Mouse (Mus musculus) left cerebral cortex, adult 9 months (tissue): ENCODE measurements around the gene Cdc6.
"Not testable (repeated sequence)": the region's sequence is repeated elsewhere in the genome, so short reads cannot be mapped to it uniquely, and the experiment has no call there.

Experiments used
- DNase-seq, 2 experiments: peaks; one replicate each; pipeline ENCODE4 v3.0.0; 2022; ENCODE audit warnings: low spot score in 2 of 2

Gene Cdc6

DNA sequence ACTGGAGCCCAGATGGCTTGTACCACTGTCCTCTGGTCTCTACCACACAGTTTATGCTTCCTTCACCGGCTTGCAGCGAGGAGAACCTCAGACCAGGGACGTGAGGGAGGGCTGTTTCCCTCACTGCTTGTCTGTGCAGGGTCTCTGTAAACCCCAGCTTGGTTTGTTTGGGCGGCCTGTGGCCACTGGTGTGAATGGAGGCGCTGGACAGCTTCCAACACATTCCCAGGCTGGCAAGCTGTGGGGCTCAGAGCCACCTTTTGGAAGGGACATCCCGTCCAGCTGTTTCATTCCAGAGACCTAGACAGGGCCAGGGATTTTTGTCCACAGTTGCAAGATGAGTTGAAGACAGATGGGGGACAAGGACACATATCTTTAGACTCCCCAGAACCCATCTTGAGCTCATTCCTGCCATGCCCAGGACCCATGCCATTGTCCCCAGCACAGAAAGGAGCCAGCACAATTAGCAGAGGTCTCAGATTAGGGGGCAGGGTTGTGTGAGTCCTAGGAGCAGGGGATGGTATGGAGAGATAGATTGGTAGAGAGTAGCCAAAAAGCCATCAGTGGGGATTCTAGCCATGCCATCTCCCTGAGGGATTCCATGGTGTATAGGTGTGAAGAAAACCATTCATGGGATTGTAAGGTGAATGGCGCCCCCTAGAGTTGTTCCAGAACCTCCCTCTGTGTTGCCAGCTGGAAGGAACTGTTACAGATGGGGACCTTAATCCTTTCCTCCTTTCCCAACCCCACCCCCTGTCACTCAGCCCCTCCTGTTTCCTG is 24.1 kb downstream of the Cdc6 start:
- DNase-seq = no peak

DNA sequence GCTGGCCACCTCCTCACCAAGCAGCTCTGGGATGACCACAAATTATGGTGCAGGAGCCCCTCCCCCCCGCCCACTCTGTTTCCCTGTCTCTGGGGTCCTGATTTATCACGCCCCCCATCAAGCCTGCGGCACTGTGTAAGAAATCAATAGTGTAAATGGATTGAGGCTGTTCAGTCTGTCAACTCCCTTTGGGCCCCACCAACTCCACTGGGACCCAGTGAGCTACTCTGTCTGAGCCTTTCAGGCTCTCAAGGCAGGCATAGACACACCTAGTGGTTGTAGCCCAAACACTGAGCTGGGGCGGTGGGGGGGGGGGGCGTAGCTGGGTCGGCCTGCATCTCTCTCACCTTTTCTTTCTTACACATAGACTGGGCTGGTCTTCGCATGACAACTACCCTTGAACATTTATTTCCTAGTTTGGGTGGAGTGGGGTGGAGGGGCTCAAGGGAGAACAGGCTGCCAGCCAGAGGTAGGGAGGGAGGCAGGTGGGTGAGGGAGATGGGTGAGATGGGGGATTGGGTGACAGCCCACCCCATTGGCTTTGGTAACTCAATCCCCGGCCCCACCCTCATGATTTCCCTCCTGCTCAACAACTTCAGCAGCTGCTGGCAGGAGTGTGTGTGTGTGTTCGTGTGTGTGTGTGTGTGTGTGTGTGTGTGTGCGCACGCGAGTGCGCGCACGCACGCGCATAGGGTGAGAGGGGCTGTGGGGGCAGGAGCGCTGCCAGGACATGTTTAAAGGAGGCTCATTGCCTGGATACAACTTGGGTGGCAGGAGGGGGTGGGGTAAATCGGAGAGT is 24.9 kb downstream of the Cdc6 start:
- no peak for DNase-seq

DNA sequence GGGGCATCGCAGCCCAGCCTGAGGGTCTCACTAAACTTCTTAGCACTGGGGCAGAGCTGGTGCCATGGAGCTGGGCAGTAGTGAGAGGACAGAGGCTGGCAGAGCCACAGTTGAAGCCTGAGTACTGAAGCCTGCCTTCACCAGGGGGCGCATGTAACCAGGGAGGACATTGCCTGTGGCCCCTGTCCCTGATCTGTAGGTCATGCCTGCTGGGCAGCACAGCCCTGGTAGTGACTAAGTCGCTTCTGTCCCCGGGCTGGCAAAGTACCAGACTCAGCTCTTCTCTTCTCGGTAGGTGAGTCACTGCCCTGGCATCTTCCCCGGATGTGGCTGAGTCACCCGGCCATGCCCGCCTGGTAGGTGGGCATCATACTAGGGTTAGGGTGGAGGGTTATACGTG is 25.6 kb downstream of the Cdc6 start:
- DNase-seq = peak in 1 of 2 experiments; percentile 72

DNA sequence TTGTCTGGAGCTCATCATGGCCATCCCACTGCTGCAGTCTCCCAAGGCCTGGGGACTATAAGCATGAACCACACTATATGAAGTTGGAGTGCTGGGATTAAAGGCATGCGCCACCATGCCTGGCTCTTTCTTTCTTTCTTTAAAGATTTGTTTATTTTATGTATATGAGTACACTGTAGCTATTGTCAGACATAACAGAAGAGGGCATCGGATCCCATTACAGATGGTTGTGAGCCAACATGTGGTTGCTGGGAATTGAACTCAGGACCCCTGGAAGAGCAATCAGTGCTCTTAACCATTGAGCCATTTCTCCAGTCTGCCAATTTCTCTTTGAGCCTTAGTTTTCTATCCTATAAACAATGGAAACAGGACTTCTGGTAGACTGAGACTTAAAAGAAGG is 26.2 kb downstream of the Cdc6 start:
- not testable (repeated sequence) for DNase-seq

DNA sequence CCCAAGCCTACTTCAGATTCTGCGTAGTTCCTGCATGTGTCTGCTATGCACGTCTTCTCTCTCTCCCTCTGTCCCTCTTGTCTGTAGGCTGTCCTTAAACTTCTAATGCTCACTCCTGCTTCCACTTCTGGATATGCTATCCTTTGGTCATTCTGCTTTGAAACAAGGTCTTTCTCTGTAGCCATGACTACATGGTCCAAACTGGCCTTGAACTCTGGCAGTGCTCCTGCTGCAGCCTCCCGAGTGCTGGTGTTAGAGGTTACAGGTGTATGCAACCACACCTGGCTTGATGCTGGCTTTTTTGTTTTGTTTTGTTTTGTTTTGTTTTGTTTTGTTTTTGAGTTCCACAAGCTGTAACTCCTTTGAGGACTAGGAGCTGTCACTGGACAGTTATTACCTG is 26.8 kb downstream of the Cdc6 start:
- DNase-seq = no peak

DNA sequence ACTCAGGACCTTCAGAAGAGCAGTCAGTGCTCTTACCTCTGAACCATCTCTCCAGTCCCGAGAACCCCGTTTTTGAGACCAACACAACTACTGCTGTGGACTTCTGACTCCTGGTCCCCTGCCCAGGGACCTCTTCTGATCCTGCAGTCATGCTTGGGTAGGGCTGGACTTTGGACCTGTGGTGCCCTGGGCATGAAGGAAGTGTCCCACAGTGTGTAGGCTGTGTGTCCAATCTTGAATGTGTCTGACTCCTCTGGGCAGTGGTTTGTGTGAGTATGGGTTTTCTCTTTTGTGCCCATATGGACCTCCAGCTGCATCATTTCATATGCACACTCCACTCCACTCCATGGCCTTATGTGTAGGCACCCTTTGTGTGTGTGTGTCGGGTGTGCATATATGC is 27.5 kb downstream of the Cdc6 start:
- no peak for DNase-seq

DNA sequence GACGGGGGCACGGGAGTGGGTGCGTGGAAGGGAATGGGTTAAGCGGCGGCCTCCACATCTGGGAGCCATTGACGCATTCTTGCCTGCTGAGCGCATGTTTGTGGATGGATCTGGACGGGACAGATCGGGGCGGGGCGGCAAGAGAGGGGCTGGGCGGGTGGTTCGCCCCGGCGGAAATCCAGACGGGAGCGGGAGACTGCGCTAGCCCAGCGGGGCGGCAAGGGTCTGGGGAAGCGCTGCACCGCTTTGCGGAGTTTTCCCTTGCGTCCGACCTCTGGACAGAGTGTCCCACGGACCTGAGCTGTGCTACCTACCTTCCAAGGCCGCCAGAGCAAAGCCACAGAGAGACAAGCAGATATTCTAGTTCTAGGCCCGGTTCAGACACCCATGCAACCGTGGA is 28.6 kb downstream of the Cdc6 start:
- no peak for DNase-seq

DNA sequence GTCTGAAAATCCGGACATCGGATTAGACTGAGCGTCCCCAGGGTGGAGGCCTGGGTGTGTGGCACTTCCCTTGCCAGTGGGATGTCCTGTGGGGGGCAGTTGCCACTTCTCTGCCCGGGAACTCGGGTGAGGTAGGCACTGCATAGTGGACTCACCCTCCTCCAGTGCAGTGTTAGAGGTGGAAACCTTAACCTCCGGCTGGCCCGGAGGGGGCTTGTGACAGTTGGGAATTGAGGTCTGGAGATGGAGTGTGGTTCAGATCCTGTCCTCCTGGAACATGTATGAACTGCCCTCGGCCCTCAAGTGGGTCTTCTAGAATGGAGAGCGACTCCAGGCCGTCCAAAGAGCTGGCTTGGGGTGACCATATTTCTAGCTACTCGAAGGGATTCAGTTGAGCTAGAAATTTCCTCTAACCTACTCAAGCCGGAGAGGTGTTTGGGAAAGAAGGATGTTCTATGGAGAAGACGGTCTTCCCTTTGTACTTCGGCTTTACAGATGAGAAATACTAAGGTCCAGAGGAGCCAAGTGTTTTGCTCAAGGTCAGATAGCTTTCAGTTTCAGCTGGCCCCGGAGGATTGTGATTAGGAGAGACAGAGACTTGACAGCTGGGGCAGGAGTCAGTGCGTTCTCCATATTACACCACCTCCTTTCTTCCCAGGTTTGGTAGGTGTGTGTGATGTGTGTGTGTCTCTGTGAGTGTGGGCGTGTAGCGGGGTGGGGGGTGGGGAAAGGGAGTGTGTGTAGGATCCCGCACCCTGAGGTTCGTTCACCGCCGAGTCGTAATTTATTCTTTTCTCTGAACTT is 29.2 kb downstream of the Cdc6 start:
- DNase-seq = no peak

DNA sequence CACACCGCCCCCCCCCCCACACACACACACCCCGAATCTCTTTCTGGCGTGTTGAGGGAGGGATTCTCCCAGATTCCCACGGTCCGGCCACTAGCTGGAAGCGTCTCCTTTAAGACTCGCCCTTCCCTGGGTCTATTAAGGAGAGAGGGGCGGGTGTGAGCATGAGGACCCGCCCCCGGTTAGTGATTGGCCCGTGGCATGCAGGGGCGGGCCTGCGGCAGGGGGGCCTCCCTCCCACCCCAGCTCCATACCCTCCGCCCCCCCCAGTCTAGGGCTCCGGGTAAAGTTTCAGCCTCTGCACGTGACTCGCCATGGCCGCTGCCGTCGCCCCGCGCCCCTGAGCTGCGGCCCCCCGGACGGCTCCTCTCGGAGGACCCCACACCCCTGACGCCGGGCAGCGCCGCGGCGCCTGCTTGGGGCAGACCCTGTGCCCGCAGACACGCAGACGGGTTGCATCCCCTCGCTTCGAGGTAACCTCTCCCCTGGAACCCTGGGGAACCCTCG is 29.9 kb downstream of the Cdc6 start:
- no peak for DNase-seq

DNA sequence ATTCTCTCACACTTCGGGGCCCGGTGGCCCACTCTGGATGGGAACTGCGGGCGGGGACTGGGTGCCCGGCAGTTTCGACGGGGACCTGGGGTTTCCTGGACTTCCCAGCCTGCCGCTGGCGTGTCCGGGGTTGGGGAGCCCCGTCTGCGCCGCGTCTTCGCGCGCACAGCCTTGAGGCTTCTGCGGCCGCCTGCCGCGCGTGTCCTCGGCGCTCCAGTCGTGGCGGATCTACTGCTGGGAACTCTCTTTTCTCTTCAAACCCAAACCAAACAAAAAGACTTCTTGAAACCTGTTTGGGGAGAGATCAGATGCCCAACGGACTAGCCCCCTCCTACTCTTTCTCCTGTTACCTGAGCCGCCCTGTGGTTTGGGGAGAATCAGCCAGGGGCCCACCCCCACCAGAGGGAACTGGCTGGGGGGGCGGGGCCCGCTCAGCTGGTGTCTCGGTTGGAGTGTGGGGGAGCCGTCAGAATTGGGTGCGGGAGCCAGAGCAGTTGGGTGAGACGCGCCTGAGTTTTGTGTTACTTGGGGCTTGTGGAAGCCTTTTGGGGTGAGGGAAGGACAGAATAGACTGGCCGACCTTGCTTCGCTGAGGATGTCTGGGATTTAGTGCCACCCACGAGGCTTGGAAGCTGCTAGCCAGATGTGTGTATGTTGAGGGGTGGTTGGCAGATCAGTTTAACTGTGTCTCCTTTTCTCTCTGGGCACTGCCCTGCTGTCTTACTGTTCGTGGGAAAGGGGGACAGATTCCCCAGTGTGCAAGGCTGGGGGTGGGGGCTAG is 30.5 kb downstream of the Cdc6 start:
- DNase-seq = no peak

DNA sequence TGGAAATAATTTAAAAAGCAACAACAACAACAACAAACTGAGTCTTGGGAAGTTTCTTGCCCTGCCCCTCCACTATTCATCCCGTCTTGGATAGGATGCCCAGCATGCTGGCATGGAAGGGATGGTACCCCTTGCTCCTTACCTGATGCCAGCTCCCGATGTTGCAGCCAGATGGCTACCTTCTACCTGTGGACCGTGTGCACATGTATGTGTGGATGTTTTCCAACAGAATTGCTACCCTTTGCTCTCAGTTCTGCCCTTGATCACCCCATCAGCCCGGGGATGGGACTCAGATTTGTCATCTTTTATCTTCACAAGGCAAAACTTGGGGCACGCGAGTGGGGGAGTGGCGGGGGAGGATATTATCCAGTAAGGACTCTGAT is 31.1 kb downstream of the Cdc6 start:
- DNase-seq = no peak

DNA sequence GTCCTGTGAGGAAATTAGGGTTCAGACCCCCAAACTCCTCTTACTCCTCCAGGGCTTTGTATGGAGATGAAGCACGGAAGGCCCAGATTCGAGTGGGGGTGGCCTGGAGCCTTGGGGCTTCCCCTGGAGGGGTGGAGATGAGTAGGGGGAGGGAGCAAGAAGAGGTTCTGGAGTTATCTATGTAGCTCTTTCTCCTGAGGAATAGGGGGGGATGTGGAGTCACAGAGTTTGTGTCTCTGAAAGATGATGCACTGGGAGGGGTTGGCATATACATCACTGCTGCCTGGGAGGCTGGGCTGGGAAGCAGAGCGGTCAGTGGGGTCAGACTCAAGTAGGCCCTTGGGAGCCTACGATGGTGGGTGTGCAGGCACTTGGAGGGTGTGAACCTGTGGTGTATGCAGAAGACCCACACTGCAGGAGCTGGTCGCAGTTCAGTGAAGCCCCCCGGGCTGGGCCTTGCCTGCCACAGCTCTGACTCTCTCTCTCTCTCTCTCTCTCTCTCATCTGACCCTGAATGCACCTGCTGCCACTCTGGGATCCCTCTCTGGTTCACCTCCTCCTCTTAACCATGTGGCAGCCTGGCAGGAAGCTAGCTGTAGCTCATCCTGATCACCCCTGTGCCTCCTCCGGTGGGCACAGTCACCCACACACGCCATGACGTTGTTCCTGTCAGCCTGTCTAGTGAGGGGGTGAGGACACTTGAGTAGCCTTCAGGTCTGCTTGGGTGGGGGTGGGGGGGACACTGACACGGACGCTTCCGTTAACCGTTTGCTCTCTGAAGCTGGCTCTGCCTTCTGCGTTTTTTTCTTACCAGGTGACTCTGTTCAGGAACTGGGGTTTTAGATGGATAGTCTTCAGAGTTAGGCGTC is 31.7 kb downstream of the Cdc6 start:
- no peak for DNase-seq

DNA sequence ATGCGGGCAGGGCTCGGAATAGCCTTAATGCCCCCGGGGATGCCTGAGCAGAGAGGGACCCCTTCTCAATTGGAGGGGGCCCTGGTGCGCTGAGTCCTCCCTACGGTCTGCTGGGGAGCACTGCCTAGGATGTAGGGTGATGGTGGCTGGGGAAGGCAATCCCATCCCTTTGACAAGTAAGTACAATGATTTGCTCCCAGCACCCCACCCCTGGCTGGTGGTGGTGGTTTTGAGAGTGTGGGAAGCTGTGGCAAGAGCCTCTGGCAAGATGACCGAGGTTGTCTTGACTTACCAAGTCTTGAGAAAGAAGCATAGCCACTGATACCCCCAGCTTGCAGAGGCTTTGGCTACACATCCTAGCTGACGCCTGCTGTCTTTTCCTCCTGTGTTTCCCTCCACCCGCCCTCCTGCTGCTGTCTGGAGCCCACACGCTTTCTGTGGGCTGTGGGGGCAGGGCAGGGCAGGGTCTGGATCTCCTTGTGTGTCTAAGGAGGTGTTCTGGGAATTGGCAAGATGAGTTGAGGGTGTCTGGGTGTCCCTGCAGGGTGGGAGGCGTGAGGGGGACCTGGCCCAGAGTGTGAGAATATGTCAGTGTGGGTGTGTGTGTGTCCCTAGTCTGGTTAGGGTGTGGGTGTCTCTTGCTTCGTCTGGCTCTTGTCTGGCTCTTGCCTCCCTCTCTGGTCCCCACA is 32.5 kb downstream of the Cdc6 start:
- DNase-seq = peak in 1 of 2 experiments; percentile 78

DNA sequence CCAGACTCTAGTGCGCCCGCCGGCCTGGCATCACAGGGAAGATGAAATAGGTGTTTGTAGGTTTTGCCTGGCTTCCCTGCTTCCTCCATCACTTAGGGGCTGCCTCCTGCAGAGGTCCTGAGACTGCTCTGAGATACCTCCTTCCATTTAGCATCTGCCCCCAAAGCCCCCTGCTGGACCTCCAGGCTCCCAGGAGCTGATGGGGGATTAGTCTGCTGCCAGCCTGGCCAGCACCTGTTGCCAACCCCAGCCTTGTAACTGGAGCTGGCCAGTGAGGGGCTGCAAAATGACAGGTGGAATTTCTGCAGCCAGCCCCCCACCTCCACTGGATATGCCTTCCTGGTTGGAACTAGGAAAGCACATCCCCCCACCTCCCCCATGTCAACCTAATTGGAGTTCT is 33.2 kb downstream of the Cdc6 start:
- no peak for DNase-seq

DNA sequence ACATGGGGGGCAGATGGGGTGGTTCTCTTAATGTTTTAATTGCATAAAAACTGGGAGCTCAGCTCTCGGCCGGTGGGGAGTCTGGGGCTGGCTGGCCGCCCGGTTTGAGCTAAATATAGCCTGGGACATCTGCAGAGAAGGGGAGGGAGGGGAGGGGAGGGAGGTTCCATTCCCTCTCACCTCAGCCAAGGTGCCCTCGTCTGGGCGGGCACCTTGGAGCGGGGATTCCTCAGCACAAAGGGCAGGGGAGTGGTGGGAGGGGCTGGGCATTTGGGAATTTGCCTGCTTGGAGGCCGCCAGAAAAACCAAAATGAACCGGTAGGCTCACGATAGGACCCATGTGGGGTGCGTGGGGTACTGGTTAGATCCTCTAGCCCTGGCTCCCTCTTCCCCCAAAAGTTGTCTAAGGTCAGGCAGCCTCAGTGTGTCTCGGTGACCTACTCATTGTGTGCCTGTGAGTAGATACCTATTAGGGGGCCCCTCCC is 33.8 kb downstream of the Cdc6 start:
- DNase-seq = peak in 1 of 2 experiments; percentile 73

DNA sequence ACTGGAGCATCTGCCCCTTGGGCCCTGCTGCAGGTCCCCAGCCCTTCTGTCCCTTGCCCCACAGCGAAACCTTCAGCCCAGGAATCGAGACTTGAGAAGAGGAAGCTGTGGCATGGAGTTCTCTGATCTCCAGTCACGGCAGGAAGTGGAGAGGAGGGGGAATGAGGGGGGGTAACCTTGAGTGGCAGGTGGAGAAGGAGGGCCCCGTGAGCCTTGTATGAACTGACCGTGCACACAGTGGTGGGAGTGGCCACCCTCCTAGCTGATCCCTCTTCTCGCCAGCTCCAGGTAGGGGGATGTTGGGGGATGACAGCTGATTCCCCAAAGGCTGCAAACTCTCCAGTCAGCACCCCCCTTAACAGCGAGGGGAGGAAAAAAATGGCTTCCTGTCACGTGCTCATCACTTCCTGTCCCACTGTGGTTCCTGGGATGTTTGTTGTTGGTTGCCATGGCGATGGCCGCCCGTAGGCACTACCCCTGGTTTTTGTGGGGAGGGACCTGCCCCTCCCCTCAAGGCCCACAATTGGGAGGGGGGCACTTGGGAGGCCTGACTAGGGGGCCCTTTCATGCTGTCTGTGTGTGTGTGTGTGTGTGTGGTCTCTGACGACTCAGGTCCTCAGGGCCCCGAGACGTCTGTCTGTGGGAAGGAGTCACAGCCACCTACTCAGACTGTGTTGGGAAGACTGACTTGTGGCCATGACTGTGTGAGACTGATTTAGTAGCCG is 34.4 kb downstream of the Cdc6 start:
- DNase-seq = peak in 1 of 2 experiments; percentile 65

DNA sequence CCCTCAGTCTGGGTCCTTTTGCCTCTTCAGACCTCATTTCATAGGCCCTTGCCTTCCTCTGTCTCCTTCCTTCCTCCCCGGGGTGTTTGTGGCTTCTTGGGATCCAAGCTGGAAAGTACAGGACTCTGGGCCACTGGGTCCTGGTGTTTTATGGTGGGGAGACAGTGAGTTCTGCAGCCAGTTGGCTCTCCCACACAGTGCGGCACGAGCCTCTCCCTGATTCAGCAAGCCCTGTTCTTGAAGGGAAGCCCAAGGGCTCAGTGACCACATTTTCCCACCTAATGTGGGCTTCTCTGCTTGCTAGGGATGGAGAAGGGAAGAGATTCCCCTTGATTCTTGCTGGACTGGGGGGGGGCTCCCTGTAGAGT is 34.9 kb downstream of the Cdc6 start:
- no peak for DNase-seq

DNA sequence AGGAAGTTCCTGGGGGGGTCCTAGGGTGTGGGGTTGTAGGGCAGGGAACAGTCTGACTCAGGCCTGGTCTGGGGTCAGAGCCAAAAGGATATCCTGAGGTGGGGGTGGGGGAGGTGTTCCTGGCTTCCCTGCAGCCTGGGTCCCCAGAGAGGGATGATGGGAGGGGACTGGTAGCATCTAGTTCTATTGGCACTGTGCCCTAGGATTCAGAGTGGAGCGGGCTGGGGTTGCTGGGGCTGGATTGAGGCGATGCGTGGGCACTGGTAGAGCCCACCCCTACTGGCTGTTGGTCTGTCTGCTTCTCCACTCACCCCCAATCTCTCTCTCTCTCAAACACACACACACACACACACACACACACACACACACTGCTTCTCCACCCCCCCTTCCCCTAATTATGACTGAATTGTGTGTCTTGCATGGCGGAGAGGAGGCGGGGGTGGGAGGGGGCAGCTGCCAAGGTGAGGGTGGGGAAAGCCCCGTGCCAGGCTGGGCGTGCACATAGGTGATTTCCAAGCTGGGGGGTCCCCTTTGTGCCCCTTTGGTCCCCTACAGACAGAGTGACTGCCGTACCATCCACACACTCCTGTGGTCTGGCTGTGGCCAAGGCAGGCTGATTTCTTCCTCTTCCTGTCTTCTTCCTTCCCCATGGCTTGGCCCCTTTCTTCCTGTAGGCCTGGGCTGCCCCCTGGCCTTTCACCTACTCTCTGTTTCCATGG is 35.5 kb downstream of the Cdc6 start:
- DNase-seq = no peak
